Mouse (Mus musculus): ENCODE data around the gene C1qa.
A peak's percentile ranks its signal among the peaks of the same experiment; 100 is the strongest.

- TF ChIP-seq POLR2A (IDR thresholded peaks at IDR 0.05; ENCODE audit: borderline replicate concordance, extremely low read depth, low read depth, low read length) = 0 out of 2 replicates have a peak, but pooled peaks have one; percentile 8
- no peak for TF ChIP-seq CTCF (IDR thresholded peaks at IDR 0.05; ENCODE audit: insufficient read depth, low read length)
These were observed 5.8 kb downstream of the C1qa start, which contains the start of gene C1qc for GRCm38 (mm10) chr4:136892811-136893210.
